Mouse (Mus musculus) MN1 (cell line): ENCODE results near the gene Eipr1.

Source experiments
- DNase-seq: peaks from one replicate; pipeline ENCODE4 v3.0.0-alpha.2; 2016; ENCODE audit warnings: low spot score

Eipr1 gene

DNA sequence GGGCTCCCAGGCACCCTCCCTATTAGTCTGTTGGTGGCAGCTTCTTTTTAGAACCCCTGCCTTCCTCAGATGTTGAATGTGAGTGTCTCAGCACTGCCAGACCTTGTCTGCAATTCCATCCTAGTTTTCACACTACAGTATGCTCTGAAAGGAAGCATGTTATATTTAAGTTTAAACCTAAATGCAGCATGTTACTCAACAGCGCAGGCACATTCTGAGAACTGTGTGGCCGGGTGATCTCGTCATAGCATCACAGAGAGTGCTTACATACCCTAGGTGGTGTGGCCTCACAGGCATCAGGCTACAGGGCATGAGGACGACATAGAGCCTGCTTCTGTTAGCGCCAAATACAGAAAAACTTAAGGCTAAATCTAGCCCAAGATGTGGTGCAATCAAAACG lies 24.0 kb downstream of the Eipr1 start:
- DNase-seq, result no peak

DNA sequence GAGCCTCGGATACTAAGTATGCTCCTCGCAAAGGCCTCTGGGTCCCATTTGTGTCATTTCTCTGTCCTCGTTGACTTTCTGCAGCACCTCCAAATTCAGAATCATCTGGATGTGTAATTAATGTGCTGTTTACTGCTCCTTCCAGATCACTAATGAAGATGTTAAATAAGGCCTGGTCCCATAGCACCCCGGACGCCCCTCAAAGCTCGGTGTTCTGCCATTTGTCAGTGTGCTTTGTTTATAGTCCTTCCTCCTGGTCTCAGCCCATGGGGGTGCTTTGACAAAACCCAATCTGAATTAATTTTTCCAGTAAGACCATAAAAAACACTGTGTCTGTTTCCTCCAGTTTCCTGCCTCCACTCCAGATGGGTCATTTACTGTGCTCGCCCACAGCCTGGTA lies 28.6 kb downstream of the Eipr1 start:
- no peak for DNase-seq

DNA sequence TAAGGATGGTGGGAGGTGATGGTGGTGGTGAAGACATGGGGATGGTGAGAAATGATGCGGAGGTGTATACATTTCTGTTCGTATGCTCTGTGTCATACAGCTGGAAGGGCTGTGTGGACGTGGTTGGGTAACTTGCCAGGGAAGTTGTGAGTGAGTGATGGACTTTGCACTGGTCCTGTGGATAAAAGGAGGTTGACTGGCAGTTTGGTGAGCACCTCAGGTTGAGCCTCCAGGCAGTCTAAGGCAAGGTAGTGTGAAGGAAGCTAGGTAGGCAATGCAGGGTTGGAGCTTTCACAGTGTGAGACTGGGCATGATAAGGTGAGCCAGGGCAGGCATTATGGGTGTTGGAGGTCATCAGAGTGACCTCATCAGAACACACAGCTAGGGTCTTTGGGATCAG lies 31.0 kb downstream of the Eipr1 start:
- DNase-seq, result no peak

DNA sequence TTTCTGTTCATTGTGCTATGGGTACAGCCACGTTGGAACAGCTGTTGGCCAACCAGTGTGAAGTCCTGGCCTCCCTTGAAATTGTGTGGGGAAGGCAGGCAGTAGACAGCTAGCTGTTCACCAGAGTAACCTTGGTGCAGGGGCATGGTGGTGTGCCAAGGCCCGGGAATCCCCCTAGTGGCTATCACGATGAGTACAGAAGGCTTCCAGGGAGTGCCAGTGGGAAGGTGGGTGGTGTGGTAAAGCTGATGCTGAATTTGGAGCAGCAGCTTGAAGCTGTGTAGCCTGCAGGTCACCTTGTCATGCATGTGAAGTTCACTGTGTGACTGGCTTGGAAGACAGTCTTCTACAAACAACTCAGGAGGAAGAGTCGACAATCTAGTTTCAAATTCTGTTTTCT lies 32.8 kb downstream of the Eipr1 start:
- DNase-seq, result peak; percentile 54

DNA sequence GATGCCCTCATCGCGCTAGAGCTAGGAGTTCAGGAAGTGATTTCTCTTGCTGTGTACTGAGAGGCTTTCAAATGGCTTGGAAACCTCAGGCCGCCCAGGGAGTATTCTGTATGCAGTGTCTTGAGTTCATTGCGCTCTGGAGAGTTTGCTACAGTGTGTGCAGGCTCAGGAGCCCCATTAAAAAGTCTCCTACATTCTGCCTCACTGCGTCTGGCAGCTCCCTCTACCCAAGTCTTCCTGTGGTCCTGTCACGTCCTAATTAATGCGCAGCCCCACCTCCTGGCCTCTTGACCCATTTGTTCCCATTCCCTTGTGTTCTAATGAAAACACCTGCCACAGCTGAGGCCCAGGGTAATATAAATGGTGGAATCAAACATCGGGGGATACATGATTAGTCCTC lies 33.3 kb downstream of the Eipr1 start:
- no peak for DNase-seq

DNA sequence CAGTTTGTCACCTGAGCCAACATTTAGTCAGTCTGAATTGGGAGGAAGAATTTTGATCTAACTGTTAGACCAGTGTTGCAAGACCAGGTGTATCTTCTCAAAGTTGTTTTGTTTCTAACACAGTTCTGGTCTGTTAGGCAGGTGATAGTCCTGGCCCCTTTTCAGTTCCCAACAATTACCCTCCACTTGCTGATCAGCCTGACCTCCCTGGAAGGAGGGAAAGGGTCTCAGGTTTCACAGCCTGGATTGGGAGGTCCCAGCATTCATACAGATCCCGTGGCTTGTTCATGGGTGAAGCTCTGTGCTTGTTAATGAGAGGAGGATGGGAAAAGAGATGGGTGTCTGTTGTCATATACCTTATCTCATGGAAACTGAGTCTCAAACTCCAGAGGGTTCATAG lies 33.7 kb downstream of the Eipr1 start:
- DNase-seq, result no peak

DNA sequence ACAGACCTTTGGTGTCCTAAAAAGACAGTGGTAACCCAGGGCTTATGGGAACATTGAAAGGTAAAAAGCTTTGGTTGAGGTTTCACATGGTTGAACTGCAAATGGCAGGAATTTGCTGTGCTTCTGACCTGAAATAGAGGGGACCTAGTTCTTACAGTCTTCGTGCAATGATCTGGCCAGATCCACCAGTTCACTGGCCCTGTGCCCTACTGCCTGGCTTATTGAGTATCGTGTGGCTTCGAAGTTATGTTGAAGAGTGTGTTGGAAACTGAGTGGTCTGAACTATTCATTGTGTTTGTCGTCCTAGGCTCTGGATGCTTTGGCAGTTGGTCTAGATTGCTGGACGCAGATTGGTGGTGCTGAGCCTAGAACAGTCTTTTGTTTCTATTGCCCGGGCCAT lies 34.7 kb downstream of the Eipr1 start:
- DNase-seq, result no peak

DNA sequence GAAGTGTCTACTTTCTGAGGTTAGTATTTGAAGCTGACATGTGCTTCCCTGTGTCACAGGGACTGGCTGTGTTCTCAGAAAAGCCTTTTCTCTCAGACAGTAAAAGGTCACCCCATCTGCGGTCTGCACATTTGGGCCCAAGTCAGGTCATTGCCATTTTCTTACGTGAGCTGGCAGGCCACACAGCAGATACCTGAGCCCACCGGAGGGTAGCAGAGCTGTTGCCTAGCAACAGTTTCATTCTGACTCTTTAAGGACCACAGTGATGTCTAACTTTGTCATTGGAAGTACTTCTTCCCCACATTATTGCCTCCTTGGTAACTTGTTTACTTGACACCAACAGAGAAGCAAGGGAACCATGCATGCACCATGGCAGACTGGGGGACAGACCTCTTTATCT lies 41.0 kb downstream of the Eipr1 start:
- no peak for DNase-seq

DNA sequence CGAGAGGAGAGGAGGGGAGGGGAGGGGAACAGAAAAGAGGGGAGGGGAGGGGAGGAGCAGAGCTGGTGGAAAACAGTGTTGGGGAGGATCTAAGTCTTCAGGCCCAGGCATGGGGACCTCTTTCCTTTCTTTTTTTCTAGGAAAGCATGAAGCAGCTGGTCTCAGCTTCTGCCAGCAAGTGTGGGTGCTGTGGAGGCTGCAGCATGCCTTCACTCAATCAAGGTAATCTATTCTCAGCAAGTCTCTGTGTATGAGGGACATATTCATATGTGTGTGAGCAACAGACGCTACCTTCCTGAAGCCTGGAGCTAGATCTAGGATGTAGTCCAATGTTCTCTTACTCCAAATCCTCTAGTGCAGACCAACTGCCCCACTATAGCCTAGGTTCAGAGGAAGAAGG lies 42.1 kb downstream of the Eipr1 start:
- DNase-seq, result no peak

DNA sequence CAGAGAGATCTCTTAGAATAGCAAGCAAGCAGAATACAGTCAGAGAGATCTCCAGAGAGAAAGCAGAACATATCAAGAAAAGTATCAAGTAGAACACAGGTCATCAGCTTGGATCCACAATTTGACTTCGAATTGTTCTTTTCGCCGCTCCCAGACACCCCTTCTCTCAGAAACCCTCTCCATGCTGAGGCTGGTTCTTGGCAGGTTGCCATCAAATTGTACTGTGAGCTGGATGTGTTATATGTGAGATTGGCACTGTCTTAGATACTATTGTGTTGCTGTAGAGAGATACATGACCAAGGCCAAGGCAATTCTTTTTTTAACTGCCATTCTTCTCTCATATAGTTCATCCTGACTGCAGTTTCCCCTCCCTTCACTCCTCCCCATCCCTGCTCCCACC lies 43.4 kb downstream of the Eipr1 start:
- no peak for DNase-seq

DNA sequence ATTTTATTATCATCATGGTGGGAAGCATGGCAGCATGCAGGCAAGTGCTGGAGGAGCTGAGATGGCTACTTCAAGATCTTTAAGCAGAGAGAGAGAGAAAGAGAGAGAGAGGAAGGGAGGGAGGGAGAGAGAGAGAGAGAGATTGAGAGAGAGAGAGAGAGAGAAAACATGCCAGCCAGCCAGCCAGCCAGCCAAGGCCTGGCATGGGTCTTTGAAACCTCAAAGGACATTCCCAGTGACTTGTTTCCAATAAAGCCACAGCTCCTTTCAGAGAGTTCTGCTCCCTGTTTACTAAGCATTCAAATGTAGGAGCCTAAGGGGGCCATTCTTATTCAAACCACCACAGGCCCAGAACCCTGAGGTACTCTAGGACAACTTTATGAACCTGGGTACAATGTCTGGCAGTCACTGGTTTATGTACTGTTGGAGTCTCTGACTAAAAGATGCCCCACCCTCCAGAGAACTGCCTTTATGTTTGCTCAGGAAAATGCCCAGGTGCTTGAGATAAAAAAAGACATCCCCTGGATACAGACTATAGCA lies 45.3 kb downstream of the Eipr1 start:
- no peak for DNase-seq

DNA sequence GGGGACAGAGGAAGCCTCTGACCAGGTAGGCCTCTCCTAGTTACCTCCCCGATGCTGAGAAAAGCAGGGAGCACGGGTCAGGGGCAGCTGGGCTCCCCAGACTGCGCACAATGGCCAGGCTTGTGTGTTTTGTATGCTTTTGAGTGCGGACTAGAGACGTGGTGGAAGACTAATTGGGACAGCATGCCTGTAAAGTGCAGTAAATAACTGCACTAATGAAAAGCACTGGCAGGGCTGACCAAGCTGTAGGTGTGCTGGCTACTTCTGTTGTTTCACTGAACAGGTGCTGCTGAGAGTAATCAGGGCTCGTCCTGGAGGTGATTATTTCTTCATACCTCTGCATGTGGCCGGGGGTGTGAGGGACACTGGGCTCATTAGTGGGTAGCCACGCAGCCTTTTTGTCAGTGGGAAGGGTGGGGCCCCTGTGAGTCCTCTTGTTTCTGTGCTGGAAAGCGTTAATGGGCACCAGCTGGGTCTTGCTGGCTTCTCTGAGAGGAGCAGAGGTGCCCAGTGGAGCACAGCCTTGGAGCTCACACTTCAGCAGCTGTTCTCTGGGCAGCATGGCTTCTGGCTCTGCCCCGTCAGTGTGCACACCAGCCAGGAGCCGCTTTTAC lies 48.3 kb downstream of the Eipr1 start:
- no peak for DNase-seq

DNA sequence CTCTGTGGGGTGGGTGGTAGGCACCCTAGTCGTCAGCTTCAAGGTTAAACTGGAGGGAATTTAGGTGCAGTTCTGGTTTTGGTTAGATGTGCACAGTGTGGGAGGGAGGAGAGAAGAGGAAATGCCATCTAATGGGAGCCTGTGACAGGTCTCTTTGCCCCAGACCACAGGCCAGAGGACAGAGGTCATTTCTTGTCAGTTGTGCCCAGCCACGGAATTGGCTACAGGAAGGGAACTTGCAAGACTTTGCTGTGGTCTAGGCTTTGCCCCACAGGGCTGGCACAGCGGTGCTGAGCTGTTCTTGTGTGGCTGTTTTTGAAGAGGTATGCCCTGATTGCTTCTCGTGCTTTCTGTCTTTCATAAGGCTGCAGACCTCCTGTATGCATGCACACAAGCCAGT lies 48.8 kb downstream of the Eipr1 start:
- DNase-seq, result no peak

DNA sequence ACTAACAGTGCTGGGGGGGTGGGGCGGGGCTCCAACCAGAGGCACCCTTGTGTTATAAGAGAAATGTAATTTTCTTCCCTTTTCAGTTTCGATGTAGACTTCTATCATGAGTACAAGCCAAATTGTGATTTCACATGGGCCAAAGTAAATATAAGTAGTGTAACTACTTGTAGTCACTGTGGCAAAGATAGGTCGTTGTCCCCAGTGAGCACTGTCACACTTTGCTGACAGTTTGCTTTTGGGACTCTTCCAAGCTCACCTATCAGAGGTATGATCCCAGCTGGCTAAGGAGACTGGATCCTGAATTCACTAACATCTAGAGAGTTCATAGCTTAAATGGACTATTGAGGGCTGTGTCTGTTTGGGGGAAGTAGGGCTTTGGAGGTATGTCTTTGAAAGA lies 49.3 kb downstream of the Eipr1 start:
- DNase-seq, result no peak

DNA sequence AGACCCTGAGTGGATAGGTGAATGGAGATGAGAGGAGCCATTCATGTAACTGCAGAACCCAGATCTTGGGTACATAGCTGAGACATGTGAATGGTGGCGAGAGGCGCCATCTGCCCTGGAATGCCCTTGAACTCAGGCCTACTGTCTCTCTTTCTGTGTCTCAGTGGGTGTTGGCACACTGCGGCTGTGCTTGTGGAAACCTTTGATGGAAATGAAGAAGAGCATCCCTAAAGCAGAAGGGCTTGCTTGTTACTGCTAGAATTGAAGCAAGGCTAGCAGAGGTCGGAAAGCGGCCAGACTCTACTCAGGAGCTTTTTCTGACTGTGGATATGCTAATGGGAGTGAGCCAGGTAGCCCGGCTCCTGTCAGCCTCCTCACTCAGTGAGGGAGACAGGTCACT lies 50.1 kb downstream of the Eipr1 start:
- DNase-seq, result no peak

DNA sequence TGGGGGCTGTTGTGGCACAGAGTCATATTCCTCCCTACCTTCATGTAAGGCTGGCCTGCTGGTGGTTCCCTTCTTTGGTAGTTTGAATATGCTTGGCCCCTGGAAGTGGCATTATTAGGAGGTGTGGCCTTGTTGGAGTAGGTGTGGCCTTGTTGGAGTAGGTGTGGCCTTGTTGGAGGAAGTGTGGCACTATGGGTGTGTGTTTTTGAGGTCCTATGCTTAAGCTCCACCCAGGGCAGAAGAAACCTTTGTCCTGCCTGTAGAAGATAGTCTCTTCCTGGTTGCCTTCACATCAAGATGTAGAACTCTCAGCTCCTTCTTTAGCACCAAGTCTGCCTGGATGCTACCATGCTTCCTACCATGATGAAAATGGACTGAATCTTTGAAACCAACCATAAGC lies 51.4 kb downstream of the Eipr1 start:
- DNase-seq, result no peak

DNA sequence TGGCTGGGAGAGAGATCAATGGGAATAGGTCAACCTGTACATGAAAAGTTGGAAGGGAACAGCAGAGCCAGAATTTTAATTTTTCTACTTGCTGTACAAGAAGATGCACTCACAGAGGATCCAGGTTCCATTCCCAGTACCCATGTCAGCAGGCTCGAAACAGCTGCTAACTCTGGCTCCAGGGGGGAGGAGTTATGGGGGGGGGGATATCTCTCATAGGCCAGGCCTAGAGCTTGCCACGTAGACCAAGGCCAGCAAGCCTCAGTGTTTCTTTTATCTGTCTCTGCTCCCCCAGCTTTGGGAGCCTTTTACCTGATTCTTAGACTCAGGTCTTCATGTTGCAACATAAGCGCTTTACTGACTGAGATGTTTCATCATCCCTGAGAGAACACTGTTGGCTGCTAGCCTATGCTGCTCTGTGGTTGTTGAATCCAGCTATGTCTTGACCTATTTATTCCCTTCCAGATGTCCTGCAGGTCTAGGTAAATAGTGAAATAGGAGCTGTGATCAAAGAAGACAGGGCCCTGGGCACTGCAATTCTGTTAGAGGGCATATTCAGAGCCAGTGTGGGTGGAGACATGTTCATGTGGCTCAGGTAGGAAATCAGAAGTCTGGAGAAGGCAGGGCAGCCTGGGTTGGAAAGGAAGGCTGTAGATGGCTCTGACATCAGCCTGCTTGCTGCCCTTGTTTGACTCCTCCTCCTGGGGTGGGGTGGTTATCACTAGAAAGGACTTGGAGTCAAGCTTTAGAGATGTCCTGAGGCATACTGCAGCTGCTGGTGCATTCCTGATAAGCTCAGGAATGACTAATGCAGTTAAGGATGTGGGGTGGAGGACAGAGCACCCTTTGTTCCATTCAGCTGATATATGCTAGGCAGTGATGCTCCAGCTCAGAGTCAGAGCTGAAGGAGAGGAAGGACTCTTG lies 53.2 kb downstream of the Eipr1 start:
- peak; percentile 71 for DNase-seq

DNA sequence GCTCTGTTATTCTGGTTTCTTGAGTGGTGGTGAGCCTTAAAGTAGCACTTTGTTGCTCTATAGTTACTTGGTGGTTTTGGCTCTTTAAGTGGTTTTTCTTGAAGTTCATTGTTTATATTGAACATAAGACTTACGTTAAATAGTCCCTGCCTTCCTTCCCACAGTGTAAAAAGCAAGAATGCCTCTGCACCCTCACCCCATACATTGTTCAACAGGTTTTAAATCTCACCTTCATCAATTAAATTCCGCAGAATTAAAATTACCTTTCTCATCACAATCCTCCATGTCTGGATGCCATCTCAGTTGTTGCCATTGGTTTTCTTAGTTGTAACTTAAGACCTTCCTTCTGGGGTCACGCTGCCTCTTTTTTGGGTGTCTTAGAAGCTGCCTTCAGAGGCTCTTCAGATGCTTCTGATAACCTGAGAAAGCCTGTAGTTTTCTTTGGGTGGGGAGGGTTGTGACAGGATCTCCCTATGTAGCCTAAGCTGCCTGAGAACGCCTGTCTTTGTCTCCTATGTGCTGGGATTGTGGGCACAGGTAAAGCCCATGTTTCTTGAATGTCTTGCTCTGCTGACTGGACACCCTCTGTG lies 57.3 kb downstream of the Eipr1 start:
- DNase-seq, result no peak

DNA sequence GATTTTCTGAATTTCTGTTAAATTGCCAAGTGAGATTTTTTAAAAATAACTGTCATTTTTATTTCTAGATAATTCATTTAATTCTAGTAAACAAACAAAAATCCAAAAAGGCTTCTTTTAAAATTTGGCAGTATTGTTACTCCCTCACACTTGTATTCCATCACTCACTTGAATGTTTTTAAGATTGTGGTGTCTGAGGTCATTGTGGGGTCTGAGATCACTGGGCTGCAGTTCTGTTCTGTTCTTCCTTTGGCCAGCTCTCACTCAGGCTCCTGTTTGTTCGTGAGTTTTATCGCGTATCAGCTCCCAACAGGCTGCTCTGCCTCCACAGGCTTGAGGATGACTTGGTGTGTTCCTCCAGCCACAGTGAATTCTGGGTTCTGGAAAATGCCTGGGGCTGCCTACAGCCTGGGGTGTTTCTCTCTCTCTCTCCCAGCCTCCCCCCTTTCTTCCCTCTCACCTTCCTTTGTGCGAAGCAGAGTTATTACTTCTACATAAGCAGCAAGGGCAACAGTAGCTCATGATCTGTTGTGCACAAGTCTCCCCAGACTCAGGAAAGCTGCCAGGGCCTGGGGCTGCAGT lies 58.2 kb downstream of the Eipr1 start:
- no peak for DNase-seq

DNA sequence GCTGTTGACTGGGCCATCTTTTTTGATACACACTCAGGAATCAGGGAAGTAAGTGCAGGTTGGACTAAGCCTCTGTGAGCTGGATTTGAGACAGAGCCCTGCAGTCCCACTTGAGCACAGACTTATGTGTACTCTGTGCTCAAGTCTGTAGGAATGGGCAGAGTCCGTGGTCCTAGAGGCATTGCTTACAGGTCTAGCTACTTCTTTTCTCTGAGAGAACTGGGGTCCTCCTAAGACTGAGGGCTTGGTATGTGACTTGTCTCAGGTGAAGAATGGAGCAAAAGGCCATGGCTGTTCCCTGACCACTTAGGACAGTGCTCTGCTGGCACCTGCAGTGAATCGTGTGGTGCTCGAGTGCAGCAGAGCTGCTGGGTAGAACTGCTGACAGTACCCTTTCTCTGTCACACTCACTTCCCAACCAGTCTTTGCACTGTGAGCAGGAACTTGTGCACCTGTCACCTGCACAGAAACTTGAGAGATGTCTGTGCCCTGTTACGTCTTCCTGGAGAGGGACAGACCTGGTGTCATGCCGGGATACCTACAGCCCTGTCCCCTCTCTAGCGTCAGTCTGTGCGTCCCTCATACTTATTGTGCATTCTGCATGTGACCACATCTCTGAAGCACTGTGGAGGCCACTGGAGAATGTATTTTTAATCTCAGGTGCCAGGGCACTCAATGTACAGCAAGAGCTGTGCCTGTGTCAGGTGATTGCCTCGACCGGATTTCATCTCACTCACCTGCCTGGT lies 65.3 kb downstream of the Eipr1 start:
- no peak for DNase-seq

DNA sequence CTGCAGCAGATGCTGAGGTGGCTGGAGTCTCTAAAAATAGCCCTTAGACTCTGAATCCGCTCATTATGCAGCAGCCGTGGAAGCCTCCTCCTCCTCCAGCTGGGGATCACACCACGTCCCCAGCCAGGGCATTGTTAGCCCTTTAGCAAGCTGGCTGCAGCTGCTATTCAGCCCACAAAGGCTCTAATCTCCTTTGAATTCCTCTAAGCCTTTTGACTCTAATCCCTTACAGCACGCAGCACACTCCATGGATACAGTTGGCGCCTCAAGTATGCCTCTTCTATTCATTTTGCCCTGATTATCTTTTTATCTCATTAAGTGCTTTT lies 65.8 kb downstream of the Eipr1 start:
- no peak for DNase-seq

DNA sequence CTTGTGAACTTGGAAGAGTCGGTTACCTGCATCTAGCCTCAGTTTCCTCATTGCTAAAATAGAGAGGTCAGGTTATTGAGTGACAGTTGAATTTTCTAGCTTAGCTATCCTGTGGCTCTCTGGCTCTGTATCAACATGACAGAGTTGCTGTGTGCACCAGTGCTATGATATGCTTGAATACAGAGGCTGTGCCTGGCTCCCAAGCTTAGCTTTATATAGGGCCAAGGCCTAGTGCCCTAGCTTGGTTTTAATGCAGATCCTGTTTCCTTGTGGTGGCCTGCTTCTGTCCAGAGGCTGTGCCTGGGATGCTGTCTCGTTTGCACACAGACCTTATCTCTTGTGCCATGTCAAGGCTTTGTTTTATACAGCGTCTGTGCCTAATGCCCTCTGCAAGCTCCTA lies 66.3 kb downstream of the Eipr1 start:
- no peak for DNase-seq
